17 mouse cellular contexts compared by ENCODE assay signal in the genomic region with DNA sequence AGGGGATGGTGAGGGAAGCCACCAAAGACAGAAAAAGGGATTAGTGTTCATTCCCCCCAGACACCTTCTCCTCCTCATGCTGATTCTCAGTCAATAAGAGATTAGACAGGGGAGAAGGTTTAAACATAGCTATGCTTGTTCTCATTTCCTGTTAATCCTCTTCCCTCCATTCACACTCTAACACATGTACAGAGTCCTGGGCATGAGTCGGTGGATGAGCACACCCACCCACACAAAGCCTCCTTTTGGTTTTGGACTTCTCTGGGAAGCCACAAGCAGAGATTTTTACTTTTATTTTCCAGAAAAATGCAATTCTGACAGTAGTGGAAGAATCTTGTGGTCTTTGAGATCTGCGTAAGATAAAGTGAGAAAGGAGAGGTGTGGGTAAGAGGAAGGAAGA.
"Had no signal": no experiment of that assay in that cellular context is flagged by ENCODE, and none has a peak within 500 bp of the region (broad histone marks: within the 10 kb centered on the region; RNA-seq: fewer than 3 reads in every experiment).

No protein-coding gene starts in this region.

- H3K27me3 ChIP-seq: limb, embryonic 13.5 days; liver, embryonic 15.5 days; neural tube, embryonic 15.5 days had no signal

- H3K4me1 ChIP-seq: limb, embryonic 13.5 days; liver, embryonic 15.5 days; midbrain, embryonic 10.5 days; neural tube, embryonic 15.5 days had no signal

- DNase-seq: kidney, adult 9 months; kidney, postnatal 36 days; layer of hippocampus, adult 9-11 months; layer of hippocampus, postnatal 36 days; lung, embryonic 14.5 days; lung, postnatal 10 days; lung, postnatal 4 days; midbrain, embryonic 14.5 days; spleen, adult 18-20 months; thymus, adult 2 months; thymus, postnatal 25 days had no signal

- H3K36me3 ChIP-seq: limb, embryonic 13.5 days; liver, embryonic 15.5 days; midbrain, embryonic 10.5 days; neural tube, embryonic 15.5 days had no signal

- H3K4me3 ChIP-seq: limb, embryonic 13.5 days; liver, embryonic 15.5 days; midbrain, embryonic 10.5 days; myocyte; neural tube, embryonic 15.5 days had no signal

- H3K27ac ChIP-seq: kidney, postnatal 0 days; limb, embryonic 13.5 days; liver, embryonic 15.5 days; midbrain, embryonic 10.5 days; neural tube, embryonic 15.5 days had no signal
